Mouse (Mus musculus) liver, embryonic 12.5 days (tissue): ENCODE measurements around the gene Rragd. TPM values are rescaled to one million over a fixed set of nuclear protein-coding genes. Genes with fewer than 3 reads are reported as not detected.
"Not testable (repeated sequence)": the region's sequence is repeated elsewhere in the genome, so short reads cannot be mapped to it uniquely, and the experiment has no call there.

Source experiments
- ATAC-seq: fragments of 200-750 bp; cut with Nextera tagmentation; 2 replicates; pipeline ENCODE4 v1.8.0; 2017; ENCODE audit warnings: moderate number of reproducible peaks, mild to moderate bottlenecking, moderate library complexity
- H3K27ac ChIP-seq: fragments of 300-500 bp; sonication (generic); 2 replicates; pipeline ENCODE4 v1.5.1; 2016; ENCODE audit warnings: mild to moderate bottlenecking
- H3K27me3 ChIP-seq: fragments of 300-500 bp; sonication (generic); replicated peaks from 2 replicates; pipeline ENCODE4 v1.6.1; 2016; ENCODE audit warnings: mild to moderate bottlenecking, moderate library complexity
- H3K36me3 ChIP-seq: fragments of 300-500 bp; sonication (generic); 2 replicates; pipeline ENCODE4 v1.6.1; 2016; ENCODE audit warnings: mild to moderate bottlenecking, moderate library complexity
- H3K4me1 ChIP-seq: fragments of 300-500 bp; sonication (generic); 2 replicates; pipeline ENCODE4 v1.6.1; 2016
- H3K4me2 ChIP-seq: fragments of 300-500 bp; sonication (generic); 2 replicates; pipeline ENCODE4 v1.6.1; 2016; ENCODE audit warnings: mild to moderate bottlenecking, moderate library complexity
- H3K4me3 ChIP-seq: fragments of 300-500 bp; sonication (generic); 2 replicates; pipeline ENCODE4 v1.5.1; 2016; ENCODE audit warnings: mild to moderate bottlenecking, moderate library complexity
- H3K9ac ChIP-seq: fragments of 300-500 bp; sonication (generic); 2 replicates; pipeline ENCODE4 v1.6.1; 2016; ENCODE audit warnings: mild to moderate bottlenecking, moderate library complexity
- H3K9me3 ChIP-seq: fragments of 300-500 bp; sonication (generic); replicated peaks from 2 replicates; pipeline ENCODE4 v1.6.1; 2016; ENCODE audit warnings: mild to moderate bottlenecking, moderate library complexity
- WGBS: fragments of 180-500 bp; shearing (Covaris S2); methylation state at CpG from one replicate; pipeline ENCODE4 v1.1.7; 2016; ENCODE audit not compliant: insufficient replicate concordance; 5-methylcytosine and 5-hydroxymethylcytosine counted together
- polyA plus RNA-seq: library from polyadenylated mRNA; unstranded; fragments of >200 nt; fragmentation: Nextera tagmentation; extraction: Ambion mirVana; gene quantifications from 2 replicates; pipeline ENCODE4 v1.2.1, GENCODE M21; 2016

The Rragd gene
- polyA plus RNA-seq, 1 experiment from 2014 or later, result 4.3 TPM

DNA sequence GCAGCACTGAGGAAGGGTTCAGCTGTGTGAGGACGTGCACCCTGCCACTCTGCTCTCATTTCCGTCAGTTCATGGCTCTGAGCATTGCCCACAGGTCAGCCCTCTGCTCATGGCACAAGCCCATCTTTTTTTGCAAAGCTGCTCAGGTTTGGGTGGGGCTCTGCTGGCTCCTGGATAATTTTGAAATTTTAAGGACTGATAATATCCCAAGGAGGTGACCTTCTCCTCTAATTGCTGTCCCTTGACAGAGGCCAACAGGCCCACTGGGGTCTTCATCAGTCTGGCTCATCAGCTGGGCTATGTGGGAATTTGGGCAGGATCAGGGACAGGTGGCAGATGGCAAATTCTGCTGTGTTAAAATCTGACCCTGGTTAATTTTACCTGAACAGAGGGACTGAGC, 6.5 kb downstream of the Rragd start:
- WGBS, result 51% methylated on average over 2 of the region's 2 CpGs
- peaks cover 45% of the 10 kb centered on the region for H3K27me3 ChIP-seq
- H3K4me1 ChIP-seq, result peaks cover 45% of the 10 kb centered on the region
- H3K9me3 ChIP-seq, result peaks cover 4% of the 10 kb centered on the region; the same call in 1 of the 2 replicates
- no peak for ATAC-seq
- no peak overlapping the region for H3K9ac ChIP-seq
- no peak overlapping the region for H3K27ac ChIP-seq
- no peak overlapping the region for H3K4me3 ChIP-seq
- no peaks in the 10 kb centered on the region for H3K36me3 ChIP-seq
- no peak overlapping the region for H3K4me2 ChIP-seq

DNA sequence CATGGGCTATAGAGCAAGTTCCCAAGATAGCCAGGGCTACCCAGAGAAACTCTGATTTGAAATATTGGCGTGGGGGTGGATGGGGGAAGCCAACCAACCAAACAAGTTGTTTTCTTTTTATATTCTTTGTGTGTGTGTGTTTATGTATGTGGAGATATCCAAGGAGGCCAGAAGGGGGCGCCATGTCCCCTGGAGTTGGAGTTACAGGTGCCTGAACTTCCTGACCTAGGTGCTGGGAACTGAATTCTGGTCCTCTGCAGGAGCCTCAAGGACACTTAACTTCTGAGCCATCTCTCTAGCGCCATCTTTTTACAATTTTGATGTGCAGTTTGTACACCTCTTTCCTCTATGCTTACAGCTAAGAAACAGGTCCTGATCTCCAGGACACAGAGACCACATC, 11.3 kb downstream of the Rragd start:
- H3K4me1 ChIP-seq, result peaks cover 20% of the 10 kb centered on the region
- H3K27ac ChIP-seq, result no peak overlapping the region
- ATAC-seq, result no peak
- no peaks in the 10 kb centered on the region for H3K9me3 ChIP-seq
- no peak overlapping the region for H3K9ac ChIP-seq
- 58% methylated on average over 3 of the region's 3 CpGs for WGBS
- H3K27me3 ChIP-seq, result peaks cover 29% of the 10 kb centered on the region; the same call in 1 of the 2 replicates
- no peak overlapping the region for H3K4me2 ChIP-seq
- H3K4me3 ChIP-seq, result no peak overlapping the region
- no peaks in the 10 kb centered on the region for H3K36me3 ChIP-seq

DNA sequence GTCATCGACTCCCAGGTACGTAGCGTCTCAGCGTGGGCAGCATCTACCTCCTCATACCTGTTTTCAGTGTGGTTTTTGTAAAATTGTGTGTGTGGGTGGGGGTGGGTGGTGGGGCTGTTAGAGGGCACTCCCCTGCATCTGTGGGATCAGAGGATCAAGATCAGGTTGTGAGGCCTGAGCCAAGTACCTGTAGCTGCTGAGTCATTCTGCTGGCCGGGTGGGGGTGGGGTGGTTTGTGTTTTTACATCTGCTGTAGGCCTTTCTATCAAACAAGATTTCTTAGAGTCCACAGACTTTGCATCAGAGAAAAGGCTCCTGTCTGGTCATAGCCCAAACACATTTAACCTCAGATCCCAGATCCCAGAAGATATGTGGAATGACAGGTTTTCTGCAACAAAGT, 13.2 kb downstream of the Rragd start:
- WGBS, result 83% methylated on average over 5 of the region's 5 CpGs
- H3K9me3 ChIP-seq, result no peaks in the 10 kb centered on the region
- H3K4me2 ChIP-seq, result no peak overlapping the region
- peaks cover 17% of the 10 kb centered on the region for H3K4me1 ChIP-seq
- no peak overlapping the region for H3K9ac ChIP-seq
- no peak overlapping the region for H3K4me3 ChIP-seq
- H3K27me3 ChIP-seq, result peaks cover 17% of the 10 kb centered on the region; the same call in 1 of the 2 replicates
- no peaks in the 10 kb centered on the region for H3K36me3 ChIP-seq
- no peak for ATAC-seq
- H3K27ac ChIP-seq, result no peak overlapping the region

DNA sequence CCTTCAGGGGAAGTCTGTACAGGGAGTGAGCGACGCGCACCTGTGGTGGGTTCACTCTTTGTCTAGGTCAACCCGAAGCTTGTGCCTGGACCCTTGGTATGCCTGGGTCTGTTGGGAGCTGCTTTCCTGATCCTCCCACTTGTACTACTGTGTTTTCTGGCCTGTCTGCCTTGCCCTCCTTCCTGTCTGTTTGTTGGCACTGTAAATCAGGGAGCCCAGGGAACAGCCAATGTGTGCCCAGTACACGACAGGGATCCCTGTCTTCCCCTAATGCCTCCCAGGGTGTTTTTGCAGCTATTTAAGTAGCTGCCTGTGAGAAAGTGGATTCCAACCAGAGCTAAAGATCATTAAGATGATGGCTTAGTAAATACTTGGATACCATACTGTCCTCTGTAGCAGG, 14.7 kb downstream of the Rragd start:
- Histone ChIP-seq H3K9me3 (no peaks in the 10 kb centered on the region), H3K36me3 (no peaks in the 10 kb centered on the region), H3K27ac (no peak overlapping the region), H3K27me3 (peaks cover 4% of the 10 kb centered on the region; the same call in 1 of the 2 replicates), H3K9ac (no peak overlapping the region), H3K4me3 (no peak overlapping the region), H3K4me1 (peaks cover 17% of the 10 kb centered on the region), H3K4me2 (no peak overlapping the region)
- WGBS, result 76% methylated on average over 5 of the region's 5 CpGs
- ATAC-seq, result no peak

DNA sequence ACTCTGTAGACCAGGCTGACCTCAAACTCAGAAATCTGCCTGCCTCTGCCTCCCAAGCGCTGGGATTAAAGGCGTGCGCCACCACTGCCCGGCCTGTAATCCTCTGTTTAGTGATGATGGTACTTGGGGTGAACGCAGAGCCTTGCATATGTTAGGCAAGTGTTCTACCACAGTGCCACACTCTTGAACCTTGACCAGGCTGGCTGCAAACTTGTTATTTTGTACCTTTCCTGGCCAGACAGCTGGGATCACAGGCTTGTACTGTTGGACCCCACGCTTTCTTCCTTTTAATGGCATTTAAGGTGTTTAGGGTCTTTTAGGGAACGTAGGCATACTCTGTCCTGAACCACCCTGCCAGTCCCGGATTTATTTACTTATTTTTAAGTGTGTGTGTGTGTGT, 16.2 kb downstream of the Rragd start:
- Histone ChIP-seq H3K4me3 (no peak overlapping the region), H3K27ac (no peak overlapping the region), H3K9me3 (no peaks in the 10 kb centered on the region), H3K4me2 (no peak overlapping the region), H3K4me1 (peaks cover 17% of the 10 kb centered on the region), H3K36me3 (no peaks in the 10 kb centered on the region), H3K9ac (no peak overlapping the region), H3K27me3 (peaks cover 3% of the 10 kb centered on the region; the same call in 1 of the 2 replicates)
- WGBS, result 84% methylated on average over 8 of the region's 8 CpGs
- no peak for ATAC-seq

DNA sequence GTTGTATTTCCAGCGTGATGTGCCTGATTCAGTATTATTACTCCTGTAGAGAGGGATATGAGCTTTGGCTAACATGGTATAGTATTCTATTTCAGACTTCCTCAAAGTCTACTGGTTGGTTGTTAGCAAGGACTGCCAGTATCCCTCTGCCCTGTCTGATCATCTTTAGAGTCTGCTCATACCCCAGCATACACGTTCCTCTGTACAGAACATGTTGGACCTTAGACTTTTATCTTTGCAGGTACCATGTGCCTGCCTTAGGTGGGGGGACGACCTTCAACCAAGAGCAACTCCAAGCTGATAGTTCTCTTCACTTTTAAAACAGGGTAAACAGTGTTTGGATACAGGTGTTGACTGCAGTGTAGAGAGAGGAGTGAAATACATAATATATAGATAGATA, 19.2 kb downstream of the Rragd start:
- Histone ChIP-seq H3K27me3 (peaks cover 3% of the 10 kb centered on the region; the same call in 1 of the 2 replicates), H3K9ac (no peak overlapping the region), H3K36me3 (no peaks in the 10 kb centered on the region), H3K27ac (no peak overlapping the region), H3K9me3 (no peaks in the 10 kb centered on the region), H3K4me3 (no peak overlapping the region), H3K4me1 (no peaks in the 10 kb centered on the region), H3K4me2 (no peak overlapping the region)
- no peak for ATAC-seq
- whole genome bisulfite sequencing, result 56% methylated on average over 3 of the region's 3 CpGs

DNA sequence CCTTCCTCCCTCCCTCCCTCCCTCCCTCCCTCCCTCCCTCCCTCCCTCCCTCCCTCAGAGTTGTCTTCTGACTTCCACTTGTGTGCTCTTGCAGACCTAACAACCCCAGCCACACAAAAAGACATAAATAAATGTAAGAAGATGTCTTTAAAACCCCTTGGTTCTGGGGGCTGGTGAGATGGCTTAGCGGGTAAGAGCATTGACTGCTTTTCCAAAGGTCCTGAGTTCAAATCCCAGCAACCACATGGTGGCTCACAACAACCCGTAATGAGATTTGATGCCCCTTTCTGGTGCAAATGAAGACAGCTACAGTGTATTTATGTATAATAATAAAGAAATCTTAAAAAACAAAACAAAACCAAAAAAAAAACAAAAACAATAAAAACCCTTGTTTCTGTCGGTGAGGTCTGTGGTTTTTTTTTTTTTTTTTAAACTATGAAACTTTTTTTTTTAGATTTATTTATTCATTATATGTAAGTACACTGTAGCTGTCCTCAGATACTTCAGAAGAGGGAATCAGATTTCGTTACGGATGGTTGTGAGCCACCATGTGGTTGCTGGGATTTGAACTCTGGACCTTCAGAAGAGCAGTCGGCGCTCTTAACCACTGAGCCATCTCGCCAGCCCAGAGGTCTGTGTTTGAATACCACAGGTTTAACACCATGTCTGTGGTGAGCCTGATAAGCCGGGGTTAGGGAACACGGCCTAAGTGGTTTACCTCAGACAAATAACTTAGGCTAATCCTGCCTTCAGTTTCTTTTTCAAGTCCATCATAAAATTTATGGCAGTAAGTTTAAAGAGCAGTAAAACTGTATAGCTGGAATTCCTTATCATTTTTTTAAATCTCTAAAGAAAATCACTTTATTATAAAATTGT, 23.0 kb downstream of the Rragd start:
- H3K4me3 ChIP-seq, H3K36me3 ChIP-seq, H3K27me3 ChIP-seq, H3K4me1 ChIP-seq, H3K27ac ChIP-seq, H3K9me3 ChIP-seq, H3K9ac ChIP-seq, H3K4me2 ChIP-seq: not testable (repeated sequence)
- 0 out of 2 replicates have a peak, but pooled peaks have one; percentile 35 for ATAC-seq
- 56% methylated on average over 10 of the region's 10 CpGs for WGBS

DNA sequence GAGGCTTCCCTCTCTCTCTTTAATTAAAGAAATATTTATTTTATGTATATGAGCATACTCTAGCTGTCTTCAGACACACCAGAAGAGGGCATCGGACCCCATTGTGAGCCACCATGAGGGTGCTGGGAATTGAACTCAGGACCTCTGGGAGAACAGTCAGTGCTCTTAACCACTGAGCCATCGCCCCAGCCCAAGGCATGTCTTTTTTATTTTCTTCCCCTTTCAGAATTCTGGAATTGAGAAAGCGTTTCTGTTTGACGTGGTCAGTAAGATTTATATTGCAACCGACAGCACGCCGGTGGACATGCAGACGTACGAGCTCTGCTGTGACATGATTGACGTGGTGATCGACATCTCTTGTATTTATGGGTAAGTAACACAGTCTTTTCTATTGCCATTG, 24.0 kb downstream of the Rragd start:
- Histone ChIP-seq H3K4me3 (no peak overlapping the region), H3K4me1 (peaks cover 6% of the 10 kb centered on the region; the same call in 1 of the 2 replicates), H3K9me3 (no peaks in the 10 kb centered on the region), H3K9ac (no peak overlapping the region), H3K36me3 (no peaks in the 10 kb centered on the region), H3K4me2 (no peak overlapping the region), H3K27ac (no peak overlapping the region), H3K27me3 (no peaks in the 10 kb centered on the region)
- 79% methylated on average over 11 of the region's 11 CpGs for WGBS
- no peak for ATAC-seq

DNA sequence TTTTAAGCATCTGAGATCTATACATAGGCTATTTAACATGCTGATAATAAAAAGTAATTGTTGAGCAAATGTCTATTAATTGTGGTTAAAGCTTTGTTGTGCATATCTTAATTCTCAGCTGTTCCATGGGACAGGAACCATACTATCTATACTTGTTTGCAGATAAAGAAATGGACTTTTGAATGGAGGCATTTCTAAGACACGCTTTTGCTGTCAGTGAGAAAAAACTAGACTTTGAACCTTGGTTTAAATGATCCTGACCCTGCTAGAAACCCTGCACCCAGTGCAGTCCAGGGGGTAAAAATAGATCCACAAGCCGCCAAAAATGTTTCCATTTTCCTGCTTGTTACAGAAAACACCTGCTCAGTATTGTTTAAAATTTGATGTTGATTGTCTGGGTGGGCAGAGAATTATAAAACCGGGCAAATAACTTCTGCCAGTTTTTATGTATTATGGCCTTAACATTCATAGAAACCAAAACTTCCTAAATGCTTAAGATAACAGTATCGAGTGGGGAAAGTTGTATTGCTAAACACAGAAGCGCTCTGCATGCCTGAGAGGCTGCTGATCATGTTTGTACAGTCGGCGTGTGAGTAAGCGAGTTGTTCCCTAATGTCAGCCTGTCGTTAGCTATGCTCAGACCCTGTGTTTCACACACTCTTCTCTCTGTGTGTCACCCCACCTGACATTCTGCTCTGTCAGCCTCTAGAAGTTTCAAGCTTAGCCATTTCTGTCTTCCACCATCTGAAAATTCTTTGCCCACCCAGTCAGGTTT, 24.8 kb downstream of the Rragd start:
- H3K9me3 ChIP-seq, result no peaks in the 10 kb centered on the region
- no peaks in the 10 kb centered on the region for H3K36me3 ChIP-seq
- no peak overlapping the region for H3K4me2 ChIP-seq
- no peak overlapping the region for H3K4me3 ChIP-seq
- no peak for ATAC-seq
- H3K4me1 ChIP-seq, result peaks cover 6% of the 10 kb centered on the region; the same call in 1 of the 2 replicates
- H3K27me3 ChIP-seq, result no peaks in the 10 kb centered on the region
- 55% methylated on average over 9 of the region's 9 CpGs for WGBS
- no peak overlapping the region for H3K27ac ChIP-seq
- H3K9ac ChIP-seq, result no peak overlapping the region

DNA sequence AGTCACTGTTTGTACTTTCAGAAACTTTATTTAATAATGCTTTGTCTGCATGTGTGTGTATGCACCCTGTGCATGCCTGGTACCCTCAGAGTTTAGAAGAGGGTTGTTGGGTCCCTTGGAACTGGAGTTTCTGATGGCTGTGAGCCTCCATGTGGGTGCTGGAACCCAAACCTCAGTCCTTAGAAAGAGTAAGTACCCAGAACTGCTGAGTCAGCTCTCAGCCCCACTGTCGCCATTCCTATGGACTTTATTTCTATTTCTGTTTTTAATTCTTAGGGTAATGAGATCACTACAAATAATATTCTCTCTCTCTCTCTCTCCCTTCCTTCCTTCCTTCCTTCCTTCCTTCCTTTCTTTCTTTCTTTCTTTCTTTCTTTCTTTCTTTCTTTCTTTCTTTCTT, 27.2 kb downstream of the Rragd start:
- no peak overlapping the region for H3K27ac ChIP-seq
- no peak overlapping the region for H3K4me2 ChIP-seq
- no peaks in the 10 kb centered on the region for H3K9me3 ChIP-seq
- H3K4me3 ChIP-seq, result no peak overlapping the region
- H3K27me3 ChIP-seq, result no peaks in the 10 kb centered on the region
- no peaks in the 10 kb centered on the region for H3K36me3 ChIP-seq
- H3K4me1 ChIP-seq, result peaks cover 6% of the 10 kb centered on the region; the same call in 1 of the 2 replicates
- ATAC-seq, result no peak
- 74% methylated on average over 1 of the region's 1 CpGs for WGBS
- no peak overlapping the region for H3K9ac ChIP-seq

DNA sequence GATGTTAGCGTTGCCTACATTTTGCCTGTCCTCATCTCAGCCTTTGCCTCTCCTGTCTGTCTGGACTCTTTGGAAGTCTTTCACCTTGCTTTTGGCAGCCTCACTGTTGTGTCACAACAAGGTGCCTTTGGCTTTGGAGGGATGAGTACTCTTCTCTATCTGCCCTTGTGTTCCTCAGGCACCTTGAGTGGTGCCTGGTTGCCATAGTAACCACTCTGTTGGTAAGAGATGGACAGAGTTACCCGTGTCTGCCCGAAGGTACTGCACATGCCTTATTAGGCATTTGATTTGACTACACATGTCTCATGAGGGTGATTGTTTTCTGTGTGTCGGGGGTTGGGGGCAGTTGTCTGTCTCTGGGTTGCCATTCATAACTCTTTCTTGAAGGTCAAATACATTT, 29.6 kb downstream of the Rragd start:
- no peaks in the 10 kb centered on the region for H3K9me3 ChIP-seq
- H3K27ac ChIP-seq, result no peak overlapping the region
- H3K27me3 ChIP-seq, result no peaks in the 10 kb centered on the region
- H3K4me3 ChIP-seq, result no peak overlapping the region
- H3K36me3 ChIP-seq, result no peaks in the 10 kb centered on the region
- no peak overlapping the region for H3K4me2 ChIP-seq
- H3K9ac ChIP-seq, result no peak overlapping the region
- H3K4me1 ChIP-seq, result peaks cover 4% of the 10 kb centered on the region; the same call in 1 of the 2 replicates
- 77% methylated on average over 4 of the region's 4 CpGs for WGBS
- ATAC-seq, result no peak

DNA sequence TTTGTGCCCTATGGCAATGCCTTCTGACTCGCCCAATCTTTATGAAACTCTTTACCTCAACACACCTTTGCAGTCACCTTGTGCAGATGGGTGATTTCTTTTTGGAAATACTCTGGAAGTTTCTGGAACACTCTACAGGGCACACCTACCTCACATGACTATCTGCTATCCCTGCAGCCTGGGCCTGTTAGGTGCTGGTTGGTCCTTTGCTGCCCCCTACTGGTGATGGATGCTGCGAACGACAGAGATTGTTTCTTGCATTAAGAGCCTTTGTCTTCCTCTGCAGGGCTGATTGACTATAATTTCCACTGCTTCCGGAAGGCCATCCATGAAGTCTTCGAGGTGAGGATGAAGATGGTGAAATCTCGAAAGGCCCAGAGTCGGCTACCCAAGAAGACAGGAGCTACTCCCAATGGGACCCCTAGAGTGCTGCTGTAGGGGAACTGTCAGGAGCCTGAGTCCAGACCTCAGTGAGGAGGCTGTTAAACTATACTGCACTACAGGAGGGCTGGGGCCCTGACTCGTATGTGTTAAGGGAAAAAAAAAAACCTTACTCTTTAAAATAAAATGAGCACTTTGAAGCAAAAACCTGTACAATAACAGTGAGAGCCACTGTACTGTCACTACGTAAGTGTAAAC, 35.6 kb downstream of the Rragd start:
- Histone ChIP-seq H3K4me2 (no peak overlapping the region), H3K9me3 (no peaks in the 10 kb centered on the region), H3K27me3 (peaks cover 17% of the 10 kb centered on the region), H3K9ac (no peak overlapping the region), H3K4me1 (no peaks in the 10 kb centered on the region), H3K36me3 (no peaks in the 10 kb centered on the region), H3K27ac (no peak overlapping the region), H3K4me3 (no peak overlapping the region)
- 26% methylated on average over 9 of the region's 9 CpGs for WGBS
- ATAC-seq, result peak; percentile 61; the same call in 1 of the 2 replicates
